Mouse (Mus musculus): Measurements from ENCODE around the gene Otop3. TPM values are rescaled to one million over a fixed set of nuclear protein-coding genes. Genes with fewer than 3 reads are reported as not detected.

Gene Otop3
- polyA plus RNA-seq, 1 experiment from 2014 or later: not detected

- Histone ChIP-seq H3K9ac (ENCODE audit: low read length) (peak overlapping the region; percentile 59), H3K4me1 (replicated peaks; ENCODE audit: control insufficient read depth, insufficient read depth, low read length) (peaks cover 10% of the 10 kb centered on the region), H3K4me2 (ENCODE audit: low read depth, low read length, severe bottlenecking) (peak overlapping the region; percentile 84), H3K9me3 (ENCODE audit: control insufficient read depth, low read length) (no peaks in the 10 kb centered on the region), H3K27me3 (ENCODE audit: control insufficient read depth, insufficient read depth, low read length) (peaks cover 10% of the 10 kb centered on the region), H3K4me3 (ENCODE audit: low read depth, low read length) (no peak overlapping the region; the same call in 1 of the 2 replicates), H3K36me3 (ENCODE audit: control insufficient read depth, insufficient read depth, low read length) (no peaks in the 10 kb centered on the region), H3K27ac (ENCODE audit: low read depth, low read length) (no peak overlapping the region)
- ATAC-seq (replicated peaks; ENCODE audit: low FRiP score): no peak
- WGBS: 73% methylated on average over 12 of the region's 12 CpGs
- DNase-seq (ENCODE audit: low spot score): no peak
Observed at GRCm38 (mm10) chr11:115374695-115375425, 40.3 kb downstream of the Otop3 start.

- Histone ChIP-seq H3K36me3 (ENCODE audit: control insufficient read depth, insufficient read depth, low read length) (no peaks in the 10 kb centered on the region), H3K27ac (ENCODE audit: low read depth, low read length) (no peak overlapping the region), H3K4me3 (ENCODE audit: low read depth, low read length) (no peak overlapping the region), H3K9me3 (ENCODE audit: control insufficient read depth, low read length) (no peaks in the 10 kb centered on the region), H3K9ac (ENCODE audit: low read length) (no peak overlapping the region), H3K4me1 (replicated peaks; ENCODE audit: control insufficient read depth, insufficient read depth, low read length) (peaks cover 10% of the 10 kb centered on the region), H3K27me3 (ENCODE audit: control insufficient read depth, insufficient read depth, low read length) (peaks cover 8% of the 10 kb centered on the region), H3K4me2 (ENCODE audit: low read depth, low read length, severe bottlenecking) (no peak overlapping the region)
- 75% methylated on average over 7 of the region's 7 CpGs for WGBS
- DNase-seq (ENCODE audit: low spot score): no peak
- ATAC-seq (replicated peaks; ENCODE audit: low FRiP score): no peak
Observed at GRCm38 (mm10) chr11:115376722-115377121, 42.2 kb downstream of the Otop3 start.

GRCm38 (mm10) chr11:115377254-115377653 lies 42.7 kb downstream of the Otop3 start:
- Histone ChIP-seq H3K9me3 (ENCODE audit: control insufficient read depth, low read length) (no peaks in the 10 kb centered on the region), H3K36me3 (ENCODE audit: control insufficient read depth, insufficient read depth, low read length) (no peaks in the 10 kb centered on the region), H3K9ac (ENCODE audit: low read length) (no peak overlapping the region), H3K27me3 (ENCODE audit: control insufficient read depth, insufficient read depth, low read length) (peaks cover 8% of the 10 kb centered on the region), H3K4me1 (replicated peaks; ENCODE audit: control insufficient read depth, insufficient read depth, low read length) (peaks cover 10% of the 10 kb centered on the region), H3K4me3 (ENCODE audit: low read depth, low read length) (no peak overlapping the region), H3K27ac (ENCODE audit: low read depth, low read length) (no peak overlapping the region), H3K4me2 (ENCODE audit: low read depth, low read length, severe bottlenecking) (no peak overlapping the region)
- 84% methylated on average over 4 of the region's 4 CpGs for WGBS
- DNase-seq (ENCODE audit: low spot score) (no peak), ATAC-seq (replicated peaks; ENCODE audit: low FRiP score) (no peak)

DNA sequence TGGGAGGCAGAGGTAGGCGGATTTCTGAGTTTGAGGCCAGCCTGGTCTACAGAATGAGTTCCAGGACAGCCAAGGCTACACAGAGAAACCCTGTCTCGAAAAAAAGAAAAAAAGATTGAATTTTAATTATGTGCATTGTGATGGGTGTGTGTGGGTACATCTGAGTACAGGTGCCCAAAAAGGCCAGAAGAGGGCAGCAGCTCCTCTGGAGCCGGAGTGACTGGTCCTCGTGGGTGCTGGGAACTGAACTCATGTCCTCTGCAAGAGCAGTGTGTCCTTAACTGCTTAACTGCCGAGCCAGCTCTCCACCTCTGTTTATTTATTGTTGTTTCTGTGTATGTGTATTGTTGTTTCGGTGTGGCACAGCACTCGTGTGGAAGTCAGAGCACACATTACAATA lies 43.3 kb downstream of the Otop3 start:
- Histone ChIP-seq H3K4me2 (ENCODE audit: low read depth, low read length, severe bottlenecking) (no peak overlapping the region), H3K9me3 (ENCODE audit: control insufficient read depth, low read length) (no peaks in the 10 kb centered on the region), H3K27ac (ENCODE audit: low read depth, low read length) (no peak overlapping the region), H3K4me1 (replicated peaks; ENCODE audit: control insufficient read depth, insufficient read depth, low read length) (peaks cover 12% of the 10 kb centered on the region), H3K9ac (ENCODE audit: low read length) (no peak overlapping the region), H3K4me3 (ENCODE audit: low read depth, low read length) (no peak overlapping the region), H3K36me3 (ENCODE audit: control insufficient read depth, insufficient read depth, low read length) (no peaks in the 10 kb centered on the region), H3K27me3 (ENCODE audit: control insufficient read depth, insufficient read depth, low read length) (peaks cover 8% of the 10 kb centered on the region)
- ATAC-seq (replicated peaks; ENCODE audit: low FRiP score) (no peak), DNase-seq (ENCODE audit: low spot score) (no peak)
- WGBS: 85% methylated on average over 7 of the region's 7 CpGs

DNA sequence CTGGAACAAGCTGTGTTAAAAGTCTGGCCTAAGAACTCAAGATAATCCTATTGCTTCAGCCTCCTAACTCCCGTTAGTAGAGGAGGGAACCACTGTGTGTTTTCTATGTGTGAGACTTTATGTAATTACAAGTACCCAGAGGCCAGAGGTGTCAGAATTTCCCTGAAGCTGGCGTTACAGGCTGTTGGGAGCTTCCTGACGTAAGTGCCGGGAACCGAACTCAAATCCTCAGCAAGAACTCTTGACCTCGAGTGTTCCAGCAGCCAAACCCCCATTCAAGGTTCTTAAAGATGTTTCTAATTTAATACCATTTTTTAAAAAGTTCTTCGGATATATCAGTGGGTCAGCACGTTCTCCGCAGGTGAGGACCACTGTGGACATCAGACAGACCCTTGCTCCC lies 46.7 kb downstream of the Otop3 start:
- peak overlapping the region; percentile 86 for H3K4me3 ChIP-seq (ENCODE audit: low read depth, low read length)
- no peak for DNase-seq (ENCODE audit: low spot score)
- no peaks in the 10 kb centered on the region for H3K9me3 ChIP-seq (ENCODE audit: control insufficient read depth, low read length)
- ATAC-seq (replicated peaks; ENCODE audit: low FRiP score): no peak
- H3K9ac ChIP-seq (ENCODE audit: low read length): 0 out of 2 replicates have a peak overlapping the region, but pooled peaks have one; percentile 3
- peak overlapping the region; percentile 88; the same call in 1 of the 2 replicates for H3K4me2 ChIP-seq (ENCODE audit: low read depth, low read length, severe bottlenecking)
- H3K36me3 ChIP-seq (ENCODE audit: control insufficient read depth, insufficient read depth, low read length): no peaks in the 10 kb centered on the region; the same call in 1 of the 2 replicates
- H3K27ac ChIP-seq (ENCODE audit: low read depth, low read length): no peak overlapping the region
- peaks cover 21% of the 10 kb centered on the region for H3K4me1 ChIP-seq (replicated peaks; ENCODE audit: control insufficient read depth, insufficient read depth, low read length)
- no peaks in the 10 kb centered on the region for H3K27me3 ChIP-seq (ENCODE audit: control insufficient read depth, insufficient read depth, low read length)
- WGBS: 11% methylated on average over 9 of the region's 9 CpGs

- WGBS: under 1% methylated on average over 75 of the region's 76 CpGs
- Histone ChIP-seq H3K27ac (ENCODE audit: low read depth, low read length) (peak within 1 kb of the TSS; percentile 89), H3K4me2 (ENCODE audit: low read depth, low read length, severe bottlenecking) (peak within 1 kb of the TSS; percentile 88), H3K27me3 (ENCODE audit: control insufficient read depth, insufficient read depth, low read length) (no peaks in the 10 kb centered on the region), H3K4me3 (ENCODE audit: low read depth, low read length) (peak within 1 kb of the TSS; percentile 86), H3K9ac (ENCODE audit: low read length) (peak within 1 kb of the TSS; percentile 97), H3K36me3 (ENCODE audit: control insufficient read depth, insufficient read depth, low read length) (no peaks in the 10 kb centered on the region; the same call in 1 of the 2 replicates), H3K9me3 (ENCODE audit: control insufficient read depth, low read length) (no peaks in the 10 kb centered on the region), H3K4me1 (replicated peaks; ENCODE audit: control insufficient read depth, insufficient read depth, low read length) (peaks cover 21% of the 10 kb centered on the region)
- DNase-seq (ENCODE audit: low spot score): peak; percentile 94
- peak; percentile 89 for ATAC-seq (replicated peaks; ENCODE audit: low FRiP score)
Observed at GRCm38 (mm10) chr11:115381743-115382539, 47.4 kb downstream of the Otop3 start, which contains the start of gene Cdr2l. TSS of gene Cdr2l (plus strand) at chr11:115381916.

- peaks cover 21% of the 10 kb centered on the region for H3K4me1 ChIP-seq (replicated peaks; ENCODE audit: control insufficient read depth, insufficient read depth, low read length)
- H3K9me3 ChIP-seq (ENCODE audit: control insufficient read depth, low read length): no peaks in the 10 kb centered on the region
- 19% methylated on average over 5 of the region's 5 CpGs for WGBS
- no peaks in the 10 kb centered on the region; the same call in 1 of the 2 replicates for H3K36me3 ChIP-seq (ENCODE audit: control insufficient read depth, insufficient read depth, low read length)
- no peaks in the 10 kb centered on the region for H3K27me3 ChIP-seq (ENCODE audit: control insufficient read depth, insufficient read depth, low read length)
- H3K9ac ChIP-seq (ENCODE audit: low read length): peak overlapping the region; percentile 97
- no peak overlapping the region for H3K27ac ChIP-seq (ENCODE audit: low read depth, low read length)
- DNase-seq (ENCODE audit: low spot score) (no peak), ATAC-seq (replicated peaks; ENCODE audit: low FRiP score) (no peak)
- H3K4me3 ChIP-seq (ENCODE audit: low read depth, low read length): peak overlapping the region; percentile 86
- H3K4me2 ChIP-seq (ENCODE audit: low read depth, low read length, severe bottlenecking): peak overlapping the region; percentile 88
Observed at GRCm38 (mm10) chr11:115382891-115383290, 48.4 kb downstream of the Otop3 start.

- ATAC-seq (replicated peaks; ENCODE audit: low FRiP score): no peak
- no peaks in the 10 kb centered on the region for H3K27me3 ChIP-seq (ENCODE audit: control insufficient read depth, insufficient read depth, low read length)
- H3K4me3 ChIP-seq (ENCODE audit: low read depth, low read length): peak overlapping the region; percentile 86; the same call in 1 of the 2 replicates
- H3K27ac ChIP-seq (ENCODE audit: low read depth, low read length): peak overlapping the region; percentile 37; the same call in 1 of the 2 replicates
- DNase-seq (ENCODE audit: low spot score): no peak
- H3K9me3 ChIP-seq (ENCODE audit: control insufficient read depth, low read length): no peaks in the 10 kb centered on the region
- peak overlapping the region; percentile 97 for H3K9ac ChIP-seq (ENCODE audit: low read length)
- H3K4me2 ChIP-seq (ENCODE audit: low read depth, low read length, severe bottlenecking): peak overlapping the region; percentile 88
- WGBS: 55% methylated on average over 16 of the region's 16 CpGs
- H3K4me1 ChIP-seq (replicated peaks; ENCODE audit: control insufficient read depth, insufficient read depth, low read length): peaks cover 21% of the 10 kb centered on the region
- no peaks in the 10 kb centered on the region; the same call in 1 of the 2 replicates for H3K36me3 ChIP-seq (ENCODE audit: control insufficient read depth, insufficient read depth, low read length)
Observed at GRCm38 (mm10) chr11:115383701-115384474, 49.4 kb downstream of the Otop3 start.

All from forebrain, embryonic 11.5 days (tissue).